8 mouse cellular contexts compared by ENCODE assay signal in the genomic region with DNA sequence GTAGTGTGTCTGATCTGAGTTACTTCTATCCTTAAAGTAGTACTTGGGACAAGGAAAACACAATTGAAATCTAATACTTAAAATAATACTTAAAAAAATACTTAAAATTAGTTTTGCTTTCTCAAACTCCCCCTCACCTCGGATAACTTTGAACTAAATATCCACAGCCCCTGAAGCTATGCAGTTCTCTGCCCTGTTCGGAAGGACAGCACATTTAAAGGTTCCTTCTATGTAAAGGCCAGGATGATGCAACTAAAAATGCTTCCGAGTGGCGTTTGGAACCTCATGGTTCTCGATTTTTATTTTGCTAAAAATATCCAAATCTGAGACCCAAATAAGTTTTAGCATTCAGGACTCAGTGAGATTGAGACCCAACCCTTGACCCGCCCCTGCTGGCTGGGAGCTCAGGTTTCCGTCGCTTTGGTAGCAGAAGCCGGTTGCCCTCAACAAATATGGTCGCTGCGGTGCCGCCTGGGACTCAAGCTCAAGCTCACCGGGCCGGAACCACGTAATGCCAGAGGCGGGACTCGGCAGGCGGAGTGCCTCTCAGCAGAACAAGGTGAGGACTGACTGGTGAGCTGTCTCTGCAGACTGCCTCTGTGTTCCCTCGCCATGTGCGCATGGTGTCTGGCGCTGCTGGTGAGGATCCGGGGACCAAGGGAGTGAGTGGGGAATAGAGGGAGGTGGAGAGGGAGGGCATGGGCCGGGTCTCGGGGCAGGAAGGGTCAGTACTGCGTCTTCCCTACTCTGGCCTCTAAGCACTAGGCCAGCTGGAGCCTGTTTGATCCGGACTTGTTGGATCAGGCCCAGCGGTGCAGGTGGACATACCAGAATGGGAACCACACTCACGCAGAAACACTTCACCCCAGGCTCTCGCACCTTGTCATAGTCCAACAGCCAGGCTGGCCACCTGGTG. TPM values are rescaled to one million over a fixed set of nuclear protein-coding genes. Genes with fewer than 3 reads are reported as not detected.
DNase-seq lines count a peak whose midpoint lies in the region; ATAC-seq lines count a peak whose summit lies in the region.

A gene (plus strand): TSS at position 429 of the 916 bp plus-strand sequence.

- peaks cover 15% of the 10 kb centered on the region for H3K4me1 ChIP-seq in hindbrain, embryonic 14.5 days (replicated peaks; ENCODE audit: control insufficient read depth, insufficient read depth, low read length)

- H3K27me3 ChIP-seq in hindbrain, embryonic 14.5 days (ENCODE audit: control insufficient read depth, insufficient read depth, low read length) = no peaks in the 10 kb centered on the region

- H3K4me2 ChIP-seq in hindbrain, embryonic 14.5 days (replicated peaks) = peak within 1 kb of the TSS; percentile 75

- H3K9ac ChIP-seq in hindbrain, embryonic 14.5 days = peak within 1 kb of the TSS; percentile 89

- H3K36me3 ChIP-seq in hindbrain, embryonic 14.5 days (replicated peaks; ENCODE audit: control insufficient read depth, insufficient read depth) = peaks cover 28% of the 10 kb centered on the region

- peak within 1 kb of the TSS; percentile 50 for H3K4me3 ChIP-seq in hindbrain, embryonic 14.5 days (replicated peaks; ENCODE audit: low read length)

- no peaks in the 10 kb centered on the region for H3K9me3 ChIP-seq in hindbrain, embryonic 14.5 days (ENCODE audit: control insufficient read depth, low read length)

- WGBS in hindbrain, embryonic 14.5 days = 3% methylated on average over 29 of the region's 29 CpGs

- DNase-seq in R1 (ENCODE audit: low read depth, low spot score) = peak; percentile 95
- peak; percentile 97 to 98 for DNase-seq in cerebellum, postnatal 25 days
- DNase-seq in frontal cortex, postnatal 25 days (ENCODE audit: low spot score in 2 of 2) = peak; percentile 91 to 92
- peak; percentile 90 for DNase-seq in hindbrain, embryonic 14.5 days (ENCODE audit: low spot score)
- peak; percentile 93 to 94 for DNase-seq in layer of hippocampus, postnatal 36 days
- DNase-seq in lung, postnatal 36 days = peak; percentile 99
- peak; percentile 94 for DNase-seq in retina, postnatal 1 day
- peak; percentile 93 for DNase-seq in urinary bladder, adult 18-20 months (ENCODE audit: low spot score in 2 of 2)

- H3K27ac ChIP-seq in hindbrain, embryonic 14.5 days = peak within 1 kb of the TSS; percentile 76

- peak; percentile 96 for ATAC-seq in hindbrain, embryonic 14.5 days (ENCODE audit: low FRiP score)

RNA-seq across cellular contexts. Expression of the gene that starts here (rescaled TPM):
- polyA plus RNA-seq in hindbrain, embryonic 14.5 days (2014; fragmentation: Nextera tagmentation; extraction: Ambion mirVana) = 40.9 and 42.2 TPM in 2 replicates
- total RNA-seq in layer of hippocampus, postnatal 36 days (2021) = 10 to 100 TPM; 20.6 to 21.4 TPM

Comparison
In these comparisons a context has a peak if more than half of its experiments do, and no peak if none do; other contexts are left out.
1. Peak in every context shown above with its lines: DNase-seq, ATAC-seq, H3K4me3 ChIP-seq and H3K27ac ChIP-seq.